ENCODE assay signal across 8 mouse cellular contexts in genomic region chr8:119944096-119944811, GRCm38 (mm10). TPM values are rescaled to one million over a fixed set of nuclear protein-coding genes. Genes with fewer than 3 reads are reported as not detected.
DNase-seq lines count a peak whose midpoint lies in the region; ATAC-seq lines count a peak whose summit lies in the region.

No protein-coding gene starts in this region.

- H3K27me3 ChIP-seq in embryonic facial prominence, embryonic 12.5 days: no peaks in the 10 kb centered on the region
- no peaks in the 10 kb centered on the region for H3K27me3 ChIP-seq in kidney, embryonic 15.5 days
- H3K27me3 ChIP-seq in limb, embryonic 15.5 days: no peaks in the 10 kb centered on the region
- no peaks in the 10 kb centered on the region for H3K27me3 ChIP-seq in splenic B cell, adult 2 months (ENCODE audit: control insufficient read depth, insufficient read depth, low read length, poor library complexity, severe bottlenecking)

- 59% methylated on average over 9 of the region's 9 CpGs for whole genome bisulfite sequencing in embryonic facial prominence, embryonic 12.5 days
- WGBS in kidney, embryonic 15.5 days: 48% methylated on average over 9 of the region's 9 CpGs
- WGBS in limb, embryonic 15.5 days: 61% methylated on average over 9 of the region's 9 CpGs

- peak; percentile 72 for DNase-seq in CD4-positive helper T cell, adult 2 months (ENCODE audit: low read depth, low spot score)
- DNase-seq in adrenal gland, postnatal 36 days: peak; percentile 76 to 80
- peak; percentile 80 for DNase-seq in naive thymus-derived CD4-positive, alpha-beta T cell, adult 2 months (ENCODE audit: low read depth)
- peak; percentile 72 for DNase-seq in splenic B cell, adult 2 months (ENCODE audit: low read depth, low spot score)

- H3K4me3 ChIP-seq in embryonic facial prominence, embryonic 12.5 days: no peak overlapping the region
- H3K4me3 ChIP-seq in kidney, embryonic 15.5 days (replicated peaks): no peak overlapping the region
- no peak overlapping the region for H3K4me3 ChIP-seq in limb, embryonic 15.5 days

- no peak overlapping the region for H3K4me2 ChIP-seq in embryonic facial prominence, embryonic 12.5 days (replicated peaks)
- no peak overlapping the region for H3K4me2 ChIP-seq in kidney, embryonic 15.5 days
- H3K4me2 ChIP-seq in limb, embryonic 15.5 days: no peak overlapping the region

- peak; percentile 42; the same call in 1 of the 2 replicates for ATAC-seq in embryonic facial prominence, embryonic 12.5 days (ENCODE audit: insufficient number of reproducible peaks, insufficient read depth, low FRiP score, low TSS enrichment)
- peak; percentile 86 for ATAC-seq in granulocyte monocyte progenitor cell, adult 5-6 weeks (replicated peaks; ENCODE audit: poor library complexity, severe bottlenecking)
- ATAC-seq in kidney, embryonic 15.5 days (replicated peaks; ENCODE audit: low FRiP score): peak; percentile 67
- ATAC-seq in limb, embryonic 15.5 days (ENCODE audit: insufficient number of reproducible peaks, low FRiP score, low TSS enrichment, low read depth): peak; percentile 44

- H3K27ac ChIP-seq in embryonic facial prominence, embryonic 12.5 days: no peak overlapping the region
- H3K27ac ChIP-seq in kidney, embryonic 15.5 days: 0 out of 2 replicates have a peak overlapping the region, but pooled peaks have one; percentile 20
- H3K27ac ChIP-seq in limb, embryonic 15.5 days: no peak overlapping the region

- H3K4me1 ChIP-seq in embryonic facial prominence, embryonic 12.5 days: no peaks in the 10 kb centered on the region
- peaks cover 25% of the 10 kb centered on the region for H3K4me1 ChIP-seq in kidney, embryonic 15.5 days
- 0 out of 2 replicates have a peak, but pooled peaks cover 3% of the 10 kb centered on the region for H3K4me1 ChIP-seq in limb, embryonic 15.5 days

- H3K9me3 ChIP-seq in embryonic facial prominence, embryonic 12.5 days: no peaks in the 10 kb centered on the region
- H3K9me3 ChIP-seq in kidney, embryonic 15.5 days (replicated peaks): no peaks in the 10 kb centered on the region
- H3K9me3 ChIP-seq in limb, embryonic 15.5 days: no peaks in the 10 kb centered on the region

- peaks cover 67% of the 10 kb centered on the region for H3K36me3 ChIP-seq in embryonic facial prominence, embryonic 12.5 days
- H3K36me3 ChIP-seq in kidney, embryonic 15.5 days: peaks cover 92% of the 10 kb centered on the region
- peaks cover 76% of the 10 kb centered on the region for H3K36me3 ChIP-seq in limb, embryonic 15.5 days
- H3K36me3 ChIP-seq in splenic B cell, adult 2 months (ENCODE audit: control insufficient read depth, insufficient read depth, low read length, poor library complexity, severe bottlenecking): peaks cover 3% of the 10 kb centered on the region; the same call in 1 of the 2 replicates

- no peak overlapping the region for H3K9ac ChIP-seq in embryonic facial prominence, embryonic 12.5 days
- H3K9ac ChIP-seq in kidney, embryonic 15.5 days: no peak overlapping the region
- no peak overlapping the region for H3K9ac ChIP-seq in limb, embryonic 15.5 days

RNA-seq across cellular contexts. Expression of gene Gm20388, which starts 33.6 kb away (rescaled TPM):
- 1 to 10 TPM; 2.4 to 7.4 TPM for total RNA-seq in adrenal gland, postnatal 36 days (2021)
- 0.31 TPM in 1 of 2 replicates, not detected in the other for polyA plus RNA-seq in embryonic facial prominence, embryonic 12.5 days (2016; fragmentation: Nextera tagmentation; extraction: Ambion mirVana)
- total RNA-seq in granulocyte monocyte progenitor cell, adult 5-6 weeks (2014; fragmentation: Nextera tagmentation): 7.1 and 23.8 TPM in 2 replicates
- total RNA-seq in granulocyte monocyte progenitor cell, adult 5-6 weeks (2017): 18.5 and 25.8 TPM in 2 replicates
- polyA plus RNA-seq in kidney, embryonic 15.5 days (2015; fragmentation: Nextera tagmentation; extraction: Ambion mirVana): 0.99 and 7.4 TPM in 2 replicates
- 2.6 and 4.9 TPM in 2 replicates for polyA plus RNA-seq in limb, embryonic 15.5 days (2015; fragmentation: Nextera tagmentation; extraction: Ambion mirVana)

RNA-seq across cellular contexts. Expression of gene Usp10, which starts 34.1 kb away (rescaled TPM):
- 100 to 1,000 TPM; 100 to 113 TPM for total RNA-seq in adrenal gland, postnatal 36 days (2021)
- 154 TPM in 2 replicates for polyA plus RNA-seq in embryonic facial prominence, embryonic 12.5 days (2016; fragmentation: Nextera tagmentation; extraction: Ambion mirVana)
- 91.5 and 110 TPM in 2 replicates for total RNA-seq in granulocyte monocyte progenitor cell, adult 5-6 weeks (2014; fragmentation: Nextera tagmentation)
- 56.4 and 69.3 TPM in 2 replicates for total RNA-seq in granulocyte monocyte progenitor cell, adult 5-6 weeks (2017)
- polyA plus RNA-seq in kidney, embryonic 15.5 days (2015; fragmentation: Nextera tagmentation; extraction: Ambion mirVana): 148 and 167 TPM in 2 replicates
- 106 and 113 TPM in 2 replicates for polyA plus RNA-seq in limb, embryonic 15.5 days (2015; fragmentation: Nextera tagmentation; extraction: Ambion mirVana)

RNA-seq across cellular contexts. Expression of gene Crispld2, which starts 48.0 kb away (rescaled TPM):
- total RNA-seq in adrenal gland, postnatal 36 days (2021): 10 to 100 TPM in 1 of 2 experiments, 1 to 10 TPM in 1; 7.8 to 19.4 TPM
- polyA plus RNA-seq in embryonic facial prominence, embryonic 12.5 days (2016; fragmentation: Nextera tagmentation; extraction: Ambion mirVana): 6.7 and 7.1 TPM in 2 replicates
- total RNA-seq in granulocyte monocyte progenitor cell, adult 5-6 weeks (2014; fragmentation: Nextera tagmentation): not detected in 2 replicates
- total RNA-seq in granulocyte monocyte progenitor cell, adult 5-6 weeks (2017): 0.73 and 1.7 TPM in 2 replicates
- polyA plus RNA-seq in kidney, embryonic 15.5 days (2015; fragmentation: Nextera tagmentation; extraction: Ambion mirVana): 7.7 and 11.1 TPM in 2 replicates
- 6.7 and 7.8 TPM in 2 replicates for polyA plus RNA-seq in limb, embryonic 15.5 days (2015; fragmentation: Nextera tagmentation; extraction: Ambion mirVana)
